Mouse (Mus musculus) cortical plate, adult 2 months (tissue): Measurements from ENCODE around the gene Tenm2.

Source experiments
- CTCF ChIP-seq: fragments of 200-500 bp; IDR thresholded peaks from 2 replicates; pipeline ENCODE4 v1.5.1; 2011; ENCODE audit warnings: mild to moderate bottlenecking, control low read depth, low read length; ENCODE audit not compliant: insufficient read depth; ENCODE audit errors: extremely low read depth
- POLR2A ChIP-seq: fragments of 200-500 bp; IDR thresholded peaks from 2 replicates; pipeline ENCODE4 v1.6.1; 2011; ENCODE audit warnings: mild to moderate bottlenecking, low read length, control low read depth; ENCODE audit not compliant: insufficient read depth; ENCODE audit errors: extremely low read depth

GRCm38 (mm10) chr11:37115188-37115587 lies 120.6 kb downstream of the Tenm2 start:
- TF ChIP-seq CTCF (no peak), POLR2A (no peak)
